Mouse (Mus musculus): ENCODE measurements around the gene Soga1.

DNA sequence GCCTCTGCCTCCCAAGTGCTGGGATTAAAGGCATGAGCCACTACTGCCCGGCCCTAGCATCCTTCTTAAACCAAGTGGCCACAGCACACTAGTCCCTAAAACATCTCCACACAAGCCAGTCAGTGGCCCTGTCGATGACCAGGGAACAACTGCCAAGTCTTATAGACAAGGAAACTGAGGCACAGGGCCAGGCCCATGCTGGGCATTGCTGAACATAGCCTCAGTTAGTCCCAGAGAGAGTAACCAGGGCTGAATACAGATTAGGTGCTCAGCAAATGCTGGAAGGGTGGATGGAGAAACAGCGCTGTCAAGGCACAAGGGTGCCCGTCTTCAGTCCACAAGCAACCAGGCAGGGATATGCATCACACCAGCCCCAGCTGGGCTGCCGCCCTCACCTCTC is 25.9 kb downstream of the Soga1 start:
- TF ChIP-seq CTCF (IDR thresholded peaks at IDR 0.05; ENCODE audit: borderline replicate concordance, extremely low read depth, insufficient read depth, insufficient read length), result no peak
- no peak for TF ChIP-seq POLR2A (IDR thresholded peaks at IDR 0.05; ENCODE audit: borderline replicate concordance, extremely low read depth, insufficient read depth, insufficient read length, poor library complexity, severe bottlenecking)
